13 mouse cellular contexts compared by ENCODE assay signal in the genomic region with DNA sequence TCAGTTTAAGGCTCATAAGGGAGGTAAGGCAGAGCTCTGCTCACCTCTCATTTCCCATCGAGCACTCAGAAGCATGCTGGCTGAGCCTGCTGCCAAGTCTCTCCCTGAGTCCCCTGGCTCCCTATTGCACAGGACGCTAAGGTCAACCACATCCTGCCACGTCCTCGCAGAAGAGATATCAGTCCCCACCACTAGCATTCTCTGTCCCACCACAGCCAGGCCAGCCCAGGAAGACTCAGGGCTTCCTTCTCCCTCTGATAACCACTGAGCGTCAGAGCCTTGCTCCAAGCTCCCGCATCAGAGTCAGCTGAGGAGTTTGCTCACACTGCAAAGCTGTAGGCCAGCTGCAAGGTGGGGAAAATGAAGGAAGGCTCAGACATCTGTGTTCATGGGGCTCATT.
DNase-seq lines count a peak whose midpoint lies in the region; ATAC-seq lines count a peak whose summit lies in the region.
"Had no signal": no experiment of that assay in that cellular context is flagged by ENCODE, and none has a peak within 500 bp of the region (broad histone marks: within the 10 kb centered on the region; RNA-seq: fewer than 3 reads in every experiment).

No protein-coding gene starts in this region.

- WGBS in heart, embryonic 11.5 days (ENCODE audit: insufficient replicate concordance) = 36% methylated on average over 6 of the region's 6 CpGs
- WGBS in liver, embryonic 15.5 days (ENCODE audit: insufficient replicate concordance) = 6% methylated on average over 6 of the region's 6 CpGs
- 83% methylated on average over 6 of the region's 6 CpGs for WGBS in hindbrain, embryonic 12.5 days

- no peaks in the 10 kb centered on the region for H3K9me3 ChIP-seq in heart, embryonic 11.5 days (replicated peaks; ENCODE audit: control insufficient read depth, low read length)
- H3K9me3 ChIP-seq in liver, embryonic 15.5 days (replicated peaks) = no peaks in the 10 kb centered on the region
- no peaks in the 10 kb centered on the region for H3K9me3 ChIP-seq in hindbrain, embryonic 12.5 days (replicated peaks)
- H3K9me3 ChIP-seq: embryonic facial prominence, embryonic 15.5 days; intestine, embryonic 15.5 days; midbrain, embryonic 10.5 days had no signal

- no peak overlapping the region for H3K9ac ChIP-seq in heart, embryonic 11.5 days (ENCODE audit: low read depth, low read length)
- H3K9ac ChIP-seq in liver, embryonic 15.5 days = no peak overlapping the region
- H3K9ac ChIP-seq in hindbrain, embryonic 12.5 days = no peak overlapping the region
- H3K9ac ChIP-seq: embryonic facial prominence, embryonic 15.5 days; heart, embryonic 12.5 days; intestine, embryonic 15.5 days had no signal

- no peaks in the 10 kb centered on the region for H3K27me3 ChIP-seq in heart, embryonic 11.5 days (ENCODE audit: control insufficient read depth, insufficient read depth, low read length)
- H3K27me3 ChIP-seq in liver, embryonic 15.5 days = no peaks in the 10 kb centered on the region; the same call in 1 of the 2 replicates
- H3K27me3 ChIP-seq in hindbrain, embryonic 12.5 days = no peaks in the 10 kb centered on the region
- H3K27me3 ChIP-seq: intestine, embryonic 15.5 days had no signal

- H3K4me3 ChIP-seq in heart, embryonic 11.5 days (ENCODE audit: low read depth, low read length) = no peak overlapping the region
- H3K4me3 ChIP-seq in liver, embryonic 15.5 days (replicated peaks) = no peak overlapping the region
- no peak overlapping the region for H3K4me3 ChIP-seq in hindbrain, embryonic 12.5 days
- H3K4me3 ChIP-seq: embryonic facial prominence, embryonic 15.5 days; heart, embryonic 12.5 days; intestine, embryonic 15.5 days; midbrain, embryonic 10.5 days had no signal

- H3K4me2 ChIP-seq in heart, embryonic 11.5 days = no peak overlapping the region
- H3K4me2 ChIP-seq in liver, embryonic 15.5 days = no peak overlapping the region
- no peak overlapping the region for H3K4me2 ChIP-seq in hindbrain, embryonic 12.5 days (replicated peaks)
- H3K4me2 ChIP-seq: embryonic facial prominence, embryonic 15.5 days; heart, embryonic 12.5 days; intestine, embryonic 15.5 days had no signal

- H3K27ac ChIP-seq in heart, embryonic 11.5 days (ENCODE audit: low read depth, low read length) = no peak overlapping the region
- H3K27ac ChIP-seq in liver, embryonic 15.5 days (replicated peaks) = no peak overlapping the region
- H3K27ac ChIP-seq in hindbrain, embryonic 12.5 days = no peak overlapping the region
- H3K27ac ChIP-seq: embryonic facial prominence, embryonic 15.5 days; intestine, embryonic 15.5 days; midbrain, embryonic 10.5 days had no signal

- ATAC-seq in heart, embryonic 11.5 days (replicated peaks; ENCODE audit: insufficient number of reproducible peaks, low FRiP score, low TSS enrichment) = no peak
- peak; percentile 52; the same call in 1 of the 2 replicates for ATAC-seq in liver, embryonic 15.5 days (ENCODE audit: insufficient read depth)
- no peak for ATAC-seq in hindbrain, embryonic 12.5 days (ENCODE audit: low FRiP score)
- ATAC-seq: intestine, embryonic 15.5 days had no signal

- H3K4me1 ChIP-seq in heart, embryonic 11.5 days (ENCODE audit: control insufficient read depth, insufficient read depth, low read length) = peaks cover 20% of the 10 kb centered on the region
- H3K4me1 ChIP-seq in liver, embryonic 15.5 days (replicated peaks) = no peaks in the 10 kb centered on the region
- peaks cover 9% of the 10 kb centered on the region for H3K4me1 ChIP-seq in hindbrain, embryonic 12.5 days

- H3K36me3 ChIP-seq in heart, embryonic 11.5 days (ENCODE audit: control insufficient read depth, insufficient read depth, low read length) = no peaks in the 10 kb centered on the region
- no peaks in the 10 kb centered on the region for H3K36me3 ChIP-seq in liver, embryonic 15.5 days (replicated peaks)
- H3K36me3 ChIP-seq in hindbrain, embryonic 12.5 days = no peaks in the 10 kb centered on the region
- H3K36me3 ChIP-seq: embryonic facial prominence, embryonic 15.5 days; heart, embryonic 12.5 days; intestine, embryonic 15.5 days; midbrain, embryonic 10.5 days had no signal

- peak; percentile 19 for DNase-seq in heart, postnatal 4 days
- peak; percentile 83 for DNase-seq in T-cell, adult 2 months (ENCODE audit: low spot score)
- peak; percentile 42 to 57 for DNase-seq in thymus, postnatal 36 days
- DNase-seq in lung, postnatal 14 days = no peak
- no peak for DNase-seq in adipocyte (ENCODE audit: low spot score)
- DNase-seq: cerebellum, postnatal 10 days had no signal

Comparison
In these comparisons a context has a peak if more than half of its experiments do, and no peak if none do; other contexts are left out.
1. DNase-seq: peak in heart, postnatal 4 days (single experiment), T-cell, adult 2 months (single experiment) and thymus, postnatal 36 days (2 of 2); none in lung, postnatal 14 days (single experiment) and adipocyte (single experiment).